Mouse (Mus musculus) kidney, embryonic 15.5 days (tissue): Measurements from ENCODE around the gene Gm10722. TPM values are rescaled to one million over a fixed set of nuclear protein-coding genes. Genes with fewer than 3 reads are reported as not detected.
"Not testable (repeated sequence)": the region's sequence is repeated elsewhere in the genome, so short reads cannot be mapped to it uniquely, and the experiment has no call there.

ENCODE experiments used
- ATAC-seq: fragments of 200-750 bp; cut with Nextera tagmentation; replicated peaks from 2 replicates; pipeline ENCODE4 v1.8.0; 2017; ENCODE audit warnings: moderate TSS enrichment; ENCODE audit not compliant: low FRiP score
- H3K27ac ChIP-seq: fragments of 300-500 bp; sonication (generic); 2 replicates; pipeline ENCODE4 v1.5.1; 2015; ENCODE audit warnings: mild to moderate bottlenecking, inconsistent platforms
- H3K27me3 ChIP-seq: fragments of 300-500 bp; sonication (generic); 2 replicates; pipeline ENCODE4 v1.6.1; 2015; ENCODE audit warnings: inconsistent platforms
- H3K36me3 ChIP-seq: fragments of 300-500 bp; sonication (generic); 2 replicates; pipeline ENCODE4 v1.6.1; 2015; ENCODE audit warnings: inconsistent platforms
- H3K4me1 ChIP-seq: fragments of 300-500 bp; sonication (generic); 2 replicates; pipeline ENCODE4 v1.6.1; 2015; ENCODE audit warnings: inconsistent platforms
- H3K4me2 ChIP-seq: fragments of 300-500 bp; sonication (generic); 2 replicates; pipeline ENCODE4 v1.6.1; 2015; ENCODE audit warnings: moderate library complexity, mild to moderate bottlenecking, inconsistent platforms
- H3K4me3 ChIP-seq: fragments of 300-500 bp; sonication (generic); replicated peaks from 2 replicates; pipeline ENCODE4 v1.5.1; 2015; ENCODE audit warnings: mild to moderate bottlenecking, inconsistent platforms
- H3K9ac ChIP-seq: fragments of 300-500 bp; sonication (generic); 2 replicates; pipeline ENCODE4 v1.6.1; 2015; ENCODE audit warnings: mild to moderate bottlenecking, inconsistent platforms
- H3K9me3 ChIP-seq: fragments of 300-500 bp; sonication (generic); replicated peaks from 2 replicates; pipeline ENCODE4 v1.6.1; 2016; ENCODE audit warnings: inconsistent platforms
- WGBS: fragments of 180-500 bp; shearing (Covaris S2); methylation state at CpG from one replicate; pipeline ENCODE4 v1.1.7; 2015; ENCODE audit warnings: mixed read lengths; 5-methylcytosine and 5-hydroxymethylcytosine counted together
- microRNA-seq: library from miRNA; unstranded; fragments of <30 nt; microRNA quantifications from one replicate; pipeline ENCODE4, GENCODE M21; 2016
- polyA plus RNA-seq: library from polyadenylated mRNA; unstranded; fragments of >200 nt; fragmentation: Nextera tagmentation; extraction: Ambion mirVana; gene quantifications from 2 replicates; pipeline ENCODE4 v1.2.1, GENCODE M21; 2015

Gm10722 gene
- polyA plus RNA-seq, 1 experiment from 2014 or later = not detected

DNA sequence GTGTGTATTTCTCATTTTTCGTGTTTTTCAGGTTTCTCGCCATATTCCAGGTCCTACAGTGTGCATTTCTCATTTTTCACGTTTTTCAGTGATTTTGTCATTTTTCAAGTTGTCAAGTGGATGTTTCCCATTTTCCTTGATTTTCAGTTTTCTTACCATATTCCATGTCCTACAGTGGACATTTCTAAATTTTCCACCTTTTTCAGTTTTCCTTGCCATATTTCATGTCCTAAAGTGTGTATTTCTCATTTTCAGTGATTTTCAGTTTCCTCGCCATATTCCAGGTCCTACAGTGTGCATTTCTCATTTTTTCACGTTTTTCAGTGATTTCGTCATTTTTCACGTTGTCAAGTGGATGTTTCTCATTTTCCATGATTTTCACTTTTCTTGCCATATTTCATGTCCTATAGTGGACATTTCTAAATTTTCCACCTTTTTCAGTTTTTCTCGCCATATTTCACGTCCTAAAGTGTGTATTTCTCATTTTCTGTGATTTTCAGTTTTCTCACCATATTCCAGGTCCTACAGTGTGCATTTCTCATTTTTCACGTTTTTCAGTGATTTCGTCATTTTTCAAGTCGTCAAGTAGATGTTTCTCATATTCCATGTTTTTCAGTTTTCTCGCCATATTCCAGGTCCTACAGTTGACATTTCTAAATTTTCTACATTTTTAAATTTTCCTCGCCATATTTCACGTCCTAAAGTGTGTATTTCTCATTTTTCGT lies 28.7 kb downstream of the Gm10722 start:
- not testable (repeated sequence) for H3K27ac ChIP-seq, ATAC-seq, H3K27me3 ChIP-seq, H3K4me2 ChIP-seq, H3K9ac ChIP-seq, H3K4me1 ChIP-seq, H3K9me3 ChIP-seq, H3K4me3 ChIP-seq, H3K36me3 ChIP-seq
- WGBS = 65% methylated on average over 13 of the region's 16 CpGs

DNA sequence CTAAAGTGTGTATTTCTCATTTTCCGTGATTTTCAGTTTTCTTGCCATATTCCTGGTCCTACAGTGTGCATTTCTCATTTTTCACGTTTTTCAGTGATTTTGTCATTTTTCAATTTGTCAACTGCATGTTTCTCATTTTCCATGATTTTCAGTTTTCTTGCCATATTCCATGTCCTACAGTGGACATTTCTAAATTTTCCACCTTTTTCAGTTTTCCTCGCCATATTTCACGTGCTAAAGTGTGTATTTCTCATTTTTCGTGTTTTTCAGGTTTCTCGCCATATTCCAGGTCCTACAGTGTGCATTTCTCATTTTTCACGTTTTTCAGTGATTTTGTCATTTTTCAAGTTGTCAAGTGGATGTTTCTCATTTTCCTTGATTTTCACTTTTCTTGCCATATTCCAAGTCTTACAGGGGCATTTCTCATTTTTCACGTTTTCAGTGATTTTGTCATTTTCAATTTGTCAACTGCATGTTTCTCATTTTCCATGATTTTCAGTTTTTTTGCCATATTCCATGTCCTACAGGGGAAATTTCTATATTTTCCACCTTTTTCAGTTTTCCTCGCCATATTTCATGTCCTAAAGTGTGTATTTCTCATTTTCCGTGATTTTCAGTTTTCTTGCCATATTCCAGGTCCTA lies 30.1 kb downstream of the Gm10722 start:
- not testable (repeated sequence) for H3K36me3 ChIP-seq, H3K4me2 ChIP-seq, H3K9me3 ChIP-seq, ATAC-seq, H3K27ac ChIP-seq, H3K4me1 ChIP-seq, H3K9ac ChIP-seq, H3K27me3 ChIP-seq, H3K4me3 ChIP-seq
- 77% methylated on average over 4 of the region's 10 CpGs for WGBS

DNA sequence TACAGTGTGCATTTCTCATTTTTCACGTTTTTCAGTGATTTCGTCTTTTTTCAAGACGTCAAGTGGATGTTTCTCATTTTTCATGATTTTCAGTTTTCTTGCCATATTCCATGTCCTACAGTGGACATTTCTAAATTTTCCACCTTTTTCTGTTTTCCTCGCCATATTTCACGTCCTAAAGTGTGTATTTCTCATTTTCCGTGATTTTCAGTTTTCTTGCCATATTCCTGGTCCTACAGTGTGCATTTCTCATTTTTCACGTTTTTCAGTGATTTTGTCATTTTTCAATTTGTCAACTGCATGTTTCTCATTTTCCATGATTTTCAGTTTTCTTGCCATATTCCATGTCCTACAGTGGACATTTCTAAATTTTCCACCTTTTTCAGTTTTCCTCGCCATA lies 33.6 kb downstream of the Gm10722 start, which contains the start of gene Gm17535:
Gm17535 (plus strand) TSS at position 301 of the 400 bp plus-strand sequence.
- H3K4me1 ChIP-seq, H3K27me3 ChIP-seq, H3K4me2 ChIP-seq, ATAC-seq, H3K27ac ChIP-seq, H3K9me3 ChIP-seq, H3K4me3 ChIP-seq, H3K36me3 ChIP-seq, H3K9ac ChIP-seq: not testable (repeated sequence)
- WGBS = 57% methylated on average over 2 of the region's 8 CpGs

DNA sequence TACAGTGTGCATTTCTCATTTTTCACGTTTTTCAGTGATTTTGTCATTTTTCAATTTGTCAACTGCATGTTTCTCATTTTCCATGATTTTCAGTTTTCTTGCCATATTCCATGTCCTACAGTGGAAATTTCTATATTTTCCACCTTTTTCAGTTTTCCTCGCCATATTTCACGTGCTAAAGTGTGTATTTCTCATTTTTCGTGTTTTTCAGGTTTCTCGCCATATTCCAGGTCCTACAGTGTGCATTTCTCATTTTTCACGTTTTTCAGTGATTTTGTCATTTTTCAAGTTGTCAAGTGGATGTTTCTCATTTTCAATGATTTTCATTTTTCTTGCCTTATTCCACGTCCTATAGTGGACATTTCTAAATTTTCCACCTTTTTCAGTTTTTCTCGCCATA lies 35.9 kb downstream of the Gm10722 start, which contains the start of gene Gm10715:
Gm10715 (plus strand) TSS at position 301 of the 400 bp plus-strand sequence.
- H3K9me3 ChIP-seq, ATAC-seq, H3K4me3 ChIP-seq, H3K27ac ChIP-seq, H3K4me2 ChIP-seq, H3K36me3 ChIP-seq, H3K27me3 ChIP-seq, H3K4me1 ChIP-seq, H3K9ac ChIP-seq: not testable (repeated sequence)
- WGBS = 75% methylated on average over 8 of the region's 8 CpGs

DNA sequence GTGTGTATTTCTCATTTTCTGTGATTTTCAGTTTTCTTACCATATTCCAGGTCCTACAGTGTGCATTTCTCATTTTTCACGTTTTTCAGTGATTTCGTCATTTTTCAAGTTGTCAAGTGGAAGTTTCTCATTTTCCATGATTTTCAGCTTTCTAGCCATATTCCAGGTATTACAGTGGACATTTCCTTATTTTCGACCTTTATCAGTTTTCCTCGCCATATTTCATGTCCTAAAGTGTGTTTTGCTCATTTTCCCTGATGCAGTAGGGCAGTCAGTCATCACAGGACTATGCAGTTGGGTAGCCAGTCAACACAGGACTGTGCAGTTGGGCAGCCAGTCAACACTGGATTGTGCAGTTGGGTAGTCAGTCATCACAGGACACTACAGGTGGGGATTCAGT lies 37.4 kb downstream of the Gm10722 start:
- H3K4me3 ChIP-seq, ATAC-seq, H3K4me1 ChIP-seq, H3K27ac ChIP-seq, H3K4me2 ChIP-seq, H3K9me3 ChIP-seq, H3K9ac ChIP-seq, H3K27me3 ChIP-seq, H3K36me3 ChIP-seq: not testable (repeated sequence)
- WGBS = 62% methylated on average over 4 of the region's 4 CpGs

Small RNA genes within 50 kb of the gene (microRNA-seq; reads per million reads assigned to microRNA genes)
- not detected for gene Mir101c

Other genes starting within 250 kb of the Gm10722 start
- gene Gm11168, start 2.4 kb downstream of the Gm10722 start, polyA plus RNA-seq = not detected in 2 replicates
- gene Gm10721, start 12.2 kb downstream of the Gm10722 start, polyA plus RNA-seq = 0.29 TPM in 1 of 2 replicates, not detected in the other
- gene Gm10720, start 14.7 kb downstream of the Gm10722 start, polyA plus RNA-seq = not detected in 2 replicates
- not detected in 2 replicates for gene Gm10719, start 16.5 kb downstream of the Gm10722 start, polyA plus RNA-seq
- 0.55 TPM in 1 of 2 replicates, not detected in the other for gene Gm10718, start 22.6 kb downstream of the Gm10722 start, polyA plus RNA-seq
- 0.58 TPM in 1 of 2 replicates, not detected in the other for gene Gm10717, start 24.5 kb downstream of the Gm10722 start, polyA plus RNA-seq
- gene Gm17535, start 33.7 kb downstream of the Gm10722 start, polyA plus RNA-seq = not detected in 2 replicates
- gene Gm10715, start 36.0 kb downstream of the Gm10722 start, polyA plus RNA-seq = not detected in 2 replicates